Mouse (Mus musculus) CD4-positive, CD25-positive, alpha-beta regulatory T cell, adult 4 months (primary cell): ENCODE data around the gene Ttc29. TPM values are rescaled to one million over a fixed set of nuclear protein-coding genes. Genes with fewer than 3 reads are reported as not detected.

ENCODE experiments used
- ATAC-seq: one replicate; pipeline ENCODE4 v1.8.0; 2017
- polyA plus RNA-seq, 2 experiments: library from polyadenylated mRNA; unstranded; fragments of 100-300 nt; shearing (Covaris generic); gene quantifications; one replicate each; pipeline ENCODE4 v1.2.1; 2017

Gene Ttc29
- polyA plus RNA-seq, 2 experiments from 2014 or later: not detected

DNA sequence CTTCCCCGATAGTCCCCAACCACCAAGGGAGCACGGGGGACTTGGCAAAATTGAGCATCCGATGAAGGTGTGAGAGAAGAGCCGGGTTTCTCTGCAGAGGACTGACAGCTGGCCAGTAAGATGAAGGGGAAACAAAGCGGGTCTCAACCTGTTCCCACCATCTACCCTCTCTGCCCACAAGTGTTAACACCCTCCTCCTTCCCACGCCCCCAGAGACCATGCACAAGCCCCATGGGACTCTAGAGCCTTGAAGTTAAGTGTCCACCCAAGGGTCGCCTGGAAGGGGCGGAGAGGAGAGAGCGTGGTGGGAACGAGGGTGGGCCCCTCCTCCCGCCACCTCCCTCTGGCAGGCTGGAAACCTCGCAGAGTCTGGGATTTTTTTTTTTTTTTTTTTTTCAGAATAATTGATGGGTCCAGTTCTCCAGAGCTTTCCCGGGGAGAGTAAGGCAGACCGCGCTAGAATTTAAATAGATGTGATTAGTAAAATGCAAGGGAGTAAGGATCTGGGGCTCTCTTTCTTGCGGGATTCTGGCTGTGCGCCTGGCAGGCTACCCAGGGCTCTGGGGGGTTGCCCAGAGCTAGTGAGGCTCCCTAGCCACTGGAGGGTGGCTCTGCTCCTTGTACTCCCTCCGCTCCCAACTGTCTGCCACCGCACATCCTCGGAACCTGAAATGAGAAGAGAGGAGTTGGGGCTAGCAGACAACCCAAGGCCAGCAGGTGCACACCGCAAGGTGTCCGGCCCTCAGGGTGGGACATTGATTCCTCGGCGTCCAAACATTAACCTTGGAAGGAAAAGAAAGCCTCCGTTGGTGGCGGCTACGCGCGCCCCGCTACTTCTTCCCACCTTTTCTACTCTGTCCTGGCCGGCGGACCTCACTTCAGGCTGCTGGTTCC lies 214.0 kb downstream of the Ttc29 start:
- ATAC-seq: no peak

DNA sequence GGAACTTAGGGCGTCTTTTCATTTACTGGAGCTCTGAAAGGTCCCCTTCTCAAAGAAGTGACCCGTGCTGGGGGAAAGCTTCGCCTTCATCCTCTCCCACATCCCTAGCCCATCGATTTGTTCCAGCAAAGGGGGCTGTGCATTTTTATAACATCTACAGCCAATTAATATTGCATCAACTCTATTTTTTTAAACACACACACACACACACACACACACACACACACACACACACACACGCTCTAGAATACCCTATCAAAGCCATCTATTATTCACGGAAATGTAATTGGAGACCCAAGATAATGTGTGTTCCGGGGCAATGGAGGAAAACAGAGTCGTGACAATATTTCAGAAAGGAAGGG lies 214.7 kb downstream of the Ttc29 start:
- no peak for ATAC-seq

DNA sequence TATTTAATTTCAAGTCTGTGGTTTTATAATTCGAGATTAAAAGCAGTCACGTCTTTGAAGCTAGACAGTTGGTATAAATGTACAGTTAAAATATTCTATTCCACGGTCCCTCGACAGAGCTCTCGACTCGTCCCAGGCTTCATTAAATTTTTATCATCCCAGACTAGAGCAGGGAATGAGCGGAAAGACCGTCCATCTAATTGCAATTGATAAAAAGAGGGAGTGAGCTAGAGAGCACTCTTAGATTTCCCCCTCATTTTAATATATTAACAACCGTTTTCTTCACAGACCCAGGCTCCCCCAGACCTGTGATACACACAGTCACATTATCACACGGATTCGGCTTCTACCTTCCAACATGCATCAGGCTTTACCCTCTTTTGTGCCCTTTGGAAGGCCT lies 215.1 kb downstream of the Ttc29 start:
- no peak for ATAC-seq

DNA sequence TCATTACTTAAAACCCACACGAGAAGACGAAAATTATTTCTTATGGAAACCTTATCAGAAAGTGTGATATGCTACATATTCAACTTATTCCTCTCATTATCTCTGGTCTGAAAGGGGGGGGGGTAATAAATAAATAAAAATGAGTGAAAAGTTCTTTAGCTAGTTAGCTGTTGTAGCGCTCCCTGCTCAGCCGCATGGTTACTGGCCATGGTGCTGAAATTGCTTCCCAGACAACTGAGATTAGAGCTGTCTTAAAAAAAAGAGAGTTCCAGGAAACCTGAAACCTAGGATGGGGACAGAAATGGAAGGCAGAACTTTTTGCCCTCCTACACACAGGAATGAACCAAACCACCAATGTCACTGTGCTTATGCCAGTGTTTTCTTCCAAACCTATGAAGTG lies 218.3 kb downstream of the Ttc29 start:
- no peak for ATAC-seq

DNA sequence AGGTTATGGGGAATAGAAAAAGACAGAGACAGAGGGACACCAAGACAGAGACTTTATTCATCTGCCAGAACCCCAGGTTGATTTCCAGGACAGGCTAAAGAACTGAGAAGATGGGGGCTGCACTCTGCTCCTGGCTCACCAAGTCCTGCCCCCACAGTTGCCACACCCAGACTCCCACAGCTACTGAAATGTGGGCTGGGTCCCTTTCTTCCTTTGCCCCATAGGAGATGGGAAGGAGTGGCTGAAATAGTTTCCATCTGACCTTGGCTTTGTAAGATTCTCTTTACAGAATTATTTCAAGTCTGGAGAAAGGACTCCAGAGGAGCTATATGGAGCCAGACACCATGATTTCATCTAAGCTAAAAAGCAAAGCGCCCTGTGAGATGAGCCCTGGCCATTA lies 219.4 kb downstream of the Ttc29 start:
- no peak for ATAC-seq

DNA sequence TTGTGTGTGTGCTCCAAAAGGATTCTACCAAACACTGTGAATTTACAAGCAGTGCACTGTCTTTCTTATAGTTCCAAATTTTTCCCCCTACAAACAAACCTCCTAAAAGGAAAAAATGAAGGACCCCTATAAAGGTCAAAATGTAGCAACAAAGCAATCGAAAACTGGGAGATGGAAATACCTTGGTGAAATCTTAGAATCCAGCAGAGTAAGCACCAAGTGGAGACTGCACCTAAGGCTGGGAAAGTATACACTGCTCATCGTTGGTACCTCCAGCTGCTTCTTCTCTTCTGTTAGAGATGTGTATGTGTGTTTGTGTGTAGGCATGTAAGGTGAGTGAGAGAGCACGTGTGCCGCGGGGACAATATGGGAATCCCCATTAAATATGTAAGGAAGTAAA lies 220.2 kb downstream of the Ttc29 start:
- ATAC-seq: no peak

DNA sequence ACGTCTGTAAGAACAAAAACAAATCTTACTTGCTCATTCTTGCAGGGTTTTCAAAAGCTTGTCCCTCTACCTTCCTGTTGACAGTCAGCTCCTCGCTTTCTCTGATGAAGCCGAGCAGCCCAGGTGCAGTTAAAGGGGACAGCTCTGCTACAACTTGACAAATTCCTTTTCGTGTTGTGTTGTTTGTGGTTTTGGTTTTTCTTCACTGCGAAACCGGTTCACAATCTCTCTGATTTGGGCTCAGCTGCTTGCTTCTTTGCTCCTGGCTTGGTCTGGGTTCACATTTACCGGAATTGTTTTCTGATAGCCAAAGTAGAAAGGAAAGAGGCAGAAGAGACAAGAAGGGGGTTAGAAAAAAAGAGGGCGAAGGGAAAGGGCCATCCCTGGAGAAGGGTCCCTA lies 221.2 kb downstream of the Ttc29 start:
- no peak for ATAC-seq

DNA sequence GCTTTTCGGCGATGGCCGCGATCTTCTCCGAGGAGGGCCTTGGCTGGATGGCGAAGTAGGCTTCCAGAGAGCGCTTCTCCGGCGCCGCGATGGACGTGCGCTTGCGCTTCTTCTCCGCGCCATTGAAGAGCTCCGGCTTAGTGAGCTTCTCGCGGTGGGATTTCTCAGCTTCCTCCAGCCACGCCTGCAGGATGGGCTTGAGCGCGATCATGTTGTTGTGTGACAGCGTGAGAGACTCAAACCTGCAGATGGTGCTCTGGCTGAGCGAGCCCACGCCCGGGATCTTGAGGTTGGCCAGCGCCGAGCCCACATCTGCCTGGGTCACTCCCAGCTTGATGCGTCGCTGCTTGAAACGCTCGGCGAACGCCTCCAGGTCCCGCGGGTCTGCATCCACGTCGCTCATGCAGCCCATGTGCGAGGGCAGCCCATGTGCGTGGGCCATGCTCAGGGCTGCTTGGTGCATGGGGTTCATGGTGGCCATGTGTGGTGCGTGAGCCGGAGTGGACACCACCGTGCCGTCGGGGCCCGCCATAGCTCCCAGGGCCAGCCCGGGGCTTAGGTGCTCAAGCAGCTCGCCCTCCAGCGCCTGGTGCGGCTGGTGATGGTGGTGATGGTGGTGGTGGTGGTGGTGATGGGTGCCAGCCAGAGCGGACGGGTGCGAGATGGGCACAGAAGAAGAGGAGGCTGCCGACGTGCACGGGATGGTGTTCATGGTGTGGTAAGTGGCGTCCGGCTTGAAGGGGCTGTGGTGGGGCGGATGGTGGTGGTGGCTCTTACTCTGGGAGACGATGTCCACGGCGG lies 221.9 kb downstream of the Ttc29 start:
- ATAC-seq: no peak

DNA sequence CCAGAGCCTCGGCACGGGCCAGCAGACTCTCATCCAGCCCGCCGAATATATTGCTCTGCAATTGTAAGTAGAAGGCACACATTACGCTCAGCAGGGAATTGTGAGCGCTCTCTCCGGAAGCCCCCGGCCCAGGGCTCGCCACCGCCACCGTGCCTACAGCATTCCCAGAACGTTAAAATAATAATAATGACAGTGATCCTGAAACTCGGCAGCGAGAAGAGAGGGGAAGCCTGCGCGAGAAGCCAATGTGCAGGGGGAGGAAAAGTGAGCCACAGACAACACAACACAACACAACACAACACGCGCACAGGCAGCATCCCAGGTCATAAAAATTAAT lies 222.5 kb downstream of the Ttc29 start:
- no peak for ATAC-seq

DNA sequence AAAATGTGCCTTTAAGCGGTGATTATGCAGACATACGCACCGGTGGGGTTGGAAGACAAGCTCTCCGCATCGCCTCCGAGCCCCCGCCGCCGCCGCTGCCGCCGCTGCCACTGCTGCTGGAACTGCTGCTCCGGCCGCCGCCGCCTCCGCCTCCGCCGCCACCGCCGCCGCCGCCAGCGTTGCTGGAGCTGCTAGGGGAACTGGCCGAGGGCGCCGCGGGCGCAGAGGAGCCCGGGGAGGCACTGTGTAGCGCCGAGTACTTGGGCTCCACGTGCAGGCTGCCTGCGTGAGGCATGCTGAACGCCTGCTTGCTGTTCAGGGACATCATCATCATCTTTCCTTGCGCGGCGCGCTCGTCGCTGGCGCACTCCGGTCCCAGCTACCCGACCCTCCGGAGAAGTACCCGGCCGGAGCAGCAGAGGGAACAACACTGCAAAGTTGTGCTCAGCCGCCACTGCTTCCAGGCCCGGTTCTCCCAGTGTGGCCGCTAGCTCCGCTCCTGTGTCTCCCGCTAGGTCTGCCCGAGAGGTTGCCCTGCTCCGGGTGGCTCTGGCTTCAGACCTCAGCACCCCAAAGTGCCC lies 223.1 kb downstream of the Ttc29 start, which contains the start of gene Pou4f2:
Gene Pou4f2, minus strand, starts transcription at position 575 of the 581 bp plus-strand sequence.
- ATAC-seq: no peak

DNA sequence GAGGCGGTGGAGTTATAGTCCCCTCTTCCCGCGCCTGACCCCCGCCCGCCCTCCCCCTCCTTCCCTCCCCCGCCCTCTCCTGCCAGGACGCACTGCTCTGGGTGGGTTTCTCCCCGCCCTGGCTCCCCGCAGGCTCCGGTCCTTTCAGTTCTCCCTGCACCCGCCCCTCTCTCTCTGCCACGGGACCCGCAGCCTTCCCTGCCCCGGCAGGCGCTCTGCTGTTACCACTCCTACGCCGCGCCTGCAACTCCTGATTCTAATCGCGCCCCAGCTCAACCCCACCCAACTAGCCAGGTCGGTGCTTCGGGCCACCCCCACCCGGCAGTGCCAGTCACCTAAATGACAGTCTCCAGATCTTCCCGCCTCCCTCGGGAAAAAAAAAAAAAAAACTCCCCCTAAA lies 223.6 kb downstream of the Ttc29 start:
- no peak for ATAC-seq

DNA sequence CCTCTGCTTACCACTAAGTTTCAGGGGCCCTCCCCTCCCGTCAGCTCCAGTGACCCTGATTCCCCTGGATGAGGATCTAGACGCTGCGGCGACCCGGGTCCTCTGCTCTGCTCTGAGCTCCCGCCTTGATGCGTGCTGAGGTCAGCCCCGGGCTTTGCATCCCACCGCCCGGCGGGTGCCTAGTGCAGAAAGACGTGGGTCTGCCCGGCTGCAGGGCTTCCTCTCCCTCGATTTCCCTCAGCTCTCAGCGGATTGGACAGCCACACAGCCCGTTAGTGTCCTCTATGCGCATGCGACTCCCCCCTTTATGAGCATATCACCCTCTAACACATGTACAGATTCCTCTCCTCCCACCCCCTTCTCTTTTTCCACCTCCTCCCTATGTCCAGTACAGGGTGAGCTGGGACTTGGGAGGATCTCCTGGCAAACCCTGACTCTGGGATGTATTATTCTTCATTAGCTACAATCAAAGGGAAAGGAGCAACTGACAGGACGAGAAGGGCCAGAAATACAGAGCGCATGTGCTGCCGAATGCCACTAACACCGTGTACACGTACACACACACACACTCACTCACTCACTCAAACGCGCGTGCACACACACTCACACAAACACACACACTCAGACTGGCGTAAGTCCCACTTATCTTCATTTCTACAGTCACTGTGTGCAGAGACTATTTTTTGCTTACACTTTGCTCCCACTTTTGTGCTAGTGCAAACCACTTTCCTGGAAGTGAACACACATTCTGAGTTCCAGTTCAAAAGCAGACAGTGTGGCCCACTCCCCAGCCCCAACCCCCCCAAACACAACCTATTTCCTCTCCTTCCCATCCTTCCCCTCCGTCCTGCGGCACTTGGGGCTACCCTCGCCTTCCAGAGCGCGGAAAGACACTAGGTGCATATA lies 224.3 kb downstream of the Ttc29 start:
- ATAC-seq: no peak

DNA sequence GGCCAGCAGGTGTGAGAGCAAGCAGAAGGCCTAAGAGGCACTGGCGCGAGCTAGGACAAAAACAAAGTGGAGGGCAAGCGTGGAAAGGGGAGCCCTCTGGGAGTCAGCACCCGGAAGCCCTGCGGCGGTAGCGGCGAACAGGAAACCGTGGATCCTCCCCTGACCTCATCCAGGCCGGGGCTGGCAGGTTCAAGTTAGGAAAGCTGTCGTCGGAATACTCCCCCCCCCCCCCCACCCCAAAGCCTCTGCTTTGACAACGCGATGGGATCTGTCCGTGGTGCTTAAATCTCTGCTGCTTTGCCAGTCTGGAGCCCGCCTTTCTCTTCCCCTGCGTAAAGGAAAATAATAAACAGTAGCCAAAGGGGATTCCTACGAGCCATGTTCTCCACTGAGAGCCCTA lies 225.0 kb downstream of the Ttc29 start:
- ATAC-seq: no peak

DNA sequence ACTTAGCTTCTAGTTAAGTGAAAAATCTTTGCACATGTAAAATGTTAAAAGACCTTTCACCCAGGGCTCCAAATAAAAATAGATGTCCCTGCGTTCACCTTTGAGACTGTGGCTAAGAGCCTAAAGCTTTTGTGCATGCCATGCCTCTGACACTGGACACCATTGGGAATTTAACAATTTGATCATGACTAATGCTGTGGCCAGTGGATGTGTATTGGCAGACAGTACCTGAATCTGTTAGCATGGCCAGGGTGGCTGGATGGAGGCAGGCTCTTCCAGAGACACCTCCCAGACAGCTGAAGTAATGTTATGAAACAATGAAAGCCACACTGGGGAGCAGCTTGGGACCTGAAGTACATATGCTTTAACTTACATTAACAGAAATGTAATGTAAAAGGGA lies 229.7 kb downstream of the Ttc29 start:
- no peak for ATAC-seq

Other genes starting within 250 kb of the Ttc29 start
- gene Pou4f2, start 223.3 kb downstream of the Ttc29 start, polyA plus RNA-seq: not detected